Mouse (Mus musculus) testis, adult 2 months (tissue): ENCODE data around the gene Mrps14.

Experiments
- CTCF ChIP-seq: fragments of 200-500 bp; IDR thresholded peaks from 2 replicates; pipeline ENCODE4 v1.5.1; 2012; ENCODE audit warnings: low read depth, mild to moderate bottlenecking, inconsistent platforms, low read length, moderate library complexity; ENCODE audit not compliant: control insufficient read depth, insufficient read depth, insufficient replicate concordance
- POLR2A ChIP-seq: fragments of 200-500 bp; IDR thresholded peaks from 2 replicates; pipeline ENCODE4 v1.6.1; 2012; ENCODE audit warnings: low read depth, mild to moderate bottlenecking, inconsistent platforms, low read length, moderate library complexity; ENCODE audit not compliant: control insufficient read depth

GRCm38 (mm10) chr1:160209844-160210243 lies 14.8 kb downstream of the Mrps14 start:
- no peak for TF ChIP-seq CTCF
- TF ChIP-seq POLR2A = no peak
